Comparison of ENCODE assay signal across 25 mouse cellular contexts in the genomic region with DNA sequence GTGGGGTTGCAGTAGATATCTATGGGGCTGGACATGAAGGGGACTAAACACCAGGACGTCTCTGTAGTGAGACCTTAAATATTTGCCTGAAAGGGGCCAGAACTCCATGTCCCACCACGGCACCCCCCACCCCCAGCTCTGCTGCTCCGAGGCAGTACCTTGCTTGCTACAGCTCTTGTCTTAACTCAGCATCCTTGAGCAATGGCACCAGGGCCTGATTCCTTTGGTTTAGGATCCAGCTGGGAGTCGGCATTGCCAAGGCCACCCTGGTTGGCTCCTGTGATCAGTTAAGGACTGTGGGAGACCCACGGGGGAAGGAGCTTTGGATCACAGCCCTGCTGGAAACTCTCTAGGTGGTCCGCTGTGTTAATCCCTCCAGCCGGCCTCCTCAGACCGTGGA. TPM values are rescaled to one million over a fixed set of nuclear protein-coding genes. Genes with fewer than 3 reads are reported as not detected.
DNase-seq lines count a peak whose midpoint lies in the region; ATAC-seq lines count a peak whose summit lies in the region.
"Had no signal": no experiment of that assay in that cellular context is flagged by ENCODE, and none has a peak within 500 bp of the region (broad histone marks: within the 10 kb centered on the region; RNA-seq: fewer than 3 reads in every experiment).

No protein-coding gene starts in this region.

- 59% methylated on average over 8 of the region's 8 CpGs for WGBS in forebrain, embryonic 10.5 days
- WGBS in forebrain, embryonic 16.5 days: 43% methylated on average over 8 of the region's 8 CpGs
- 55% methylated on average over 8 of the region's 8 CpGs for WGBS in midbrain, embryonic 10.5 days
- WGBS in midbrain, embryonic 13.5 days: 52% methylated on average over 8 of the region's 8 CpGs
- WGBS in embryonic facial prominence, embryonic 10.5 days: 60% methylated on average over 8 of the region's 8 CpGs
- WGBS in limb, embryonic 12.5 days: 35% methylated on average over 8 of the region's 8 CpGs

- intact Hi-C loops in left cerebral cortex, postnatal 14 days (cut with DNase I): no loop called here

- DNase-seq in forebrain, embryonic 10.5 days (ENCODE audit: extremely low spot score, low spot score): no peak
- no peak for DNase-seq in midbrain, embryonic 10.5 days (ENCODE audit: low spot score)
- no peak for DNase-seq in embryonic facial prominence, embryonic 10.5 days (ENCODE audit: low spot score)
- DNase-seq in left cerebral cortex, postnatal 14 days (ENCODE audit: low spot score in 2 of 2): no peak
- no peak for DNase-seq in B cell, adult 2 months
- DNase-seq: adrenal gland, postnatal 36 days; cerebellum, adult 9-11 months; kidney, adult 11 months; kidney, postnatal 4 days; layer of hippocampus, adult 9-11 months; lung, adult 2 months; midbrain, embryonic 14.5 days; right cerebral cortex, postnatal 14 days had no signal

- ATAC-seq in forebrain, embryonic 16.5 days: no peak
- ATAC-seq in midbrain, embryonic 13.5 days: no peak
- ATAC-seq in limb, embryonic 12.5 days (ENCODE audit: insufficient number of reproducible peaks, insufficient read depth, low FRiP score, low TSS enrichment, low read depth): no peak
- ATAC-seq: forebrain, embryonic 13.5 days; liver, embryonic 12.5 days; Patski had no signal

- no peaks in the 10 kb centered on the region for H3K9me3 ChIP-seq in forebrain, embryonic 10.5 days
- no peaks in the 10 kb centered on the region for H3K9me3 ChIP-seq in forebrain, embryonic 16.5 days (ENCODE audit: control insufficient read depth, low read length)
- H3K9me3 ChIP-seq in midbrain, embryonic 10.5 days (replicated peaks): no peaks in the 10 kb centered on the region
- H3K9me3 ChIP-seq in midbrain, embryonic 13.5 days: no peaks in the 10 kb centered on the region
- H3K9me3 ChIP-seq in embryonic facial prominence, embryonic 10.5 days: no peaks in the 10 kb centered on the region
- H3K9me3 ChIP-seq in limb, embryonic 12.5 days: no peaks in the 10 kb centered on the region
- H3K9me3 ChIP-seq: forebrain, embryonic 13.5 days; G1E; heart, embryonic 13.5 days; liver, embryonic 12.5 days; neural tube, embryonic 12.5 days had no signal

- no peaks in the 10 kb centered on the region; the same call in 1 of the 2 replicates for H3K27me3 ChIP-seq in forebrain, embryonic 10.5 days (ENCODE audit: poor library complexity, severe bottlenecking)
- no peaks in the 10 kb centered on the region for H3K27me3 ChIP-seq in forebrain, embryonic 16.5 days (replicated peaks; ENCODE audit: control insufficient read depth, insufficient read depth, low read length)
- no peaks in the 10 kb centered on the region; the same call in 1 of the 2 replicates for H3K27me3 ChIP-seq in midbrain, embryonic 10.5 days (ENCODE audit: low read depth, poor library complexity, severe bottlenecking)
- no peaks in the 10 kb centered on the region for H3K27me3 ChIP-seq in midbrain, embryonic 13.5 days
- no peaks in the 10 kb centered on the region for H3K27me3 ChIP-seq in embryonic facial prominence, embryonic 10.5 days (replicated peaks; ENCODE audit: low read depth, poor library complexity, severe bottlenecking)
- H3K27me3 ChIP-seq in limb, embryonic 12.5 days: no peaks in the 10 kb centered on the region
- H3K27me3 ChIP-seq: CH12.LX; forebrain, embryonic 13.5 days; heart, embryonic 13.5 days; neural tube, embryonic 12.5 days; Patski had no signal

- H3K4me3 ChIP-seq in forebrain, embryonic 10.5 days: no peak overlapping the region
- H3K4me3 ChIP-seq in forebrain, embryonic 16.5 days (replicated peaks; ENCODE audit: low read length): no peak overlapping the region
- no peak overlapping the region for H3K4me3 ChIP-seq in midbrain, embryonic 10.5 days
- H3K4me3 ChIP-seq in midbrain, embryonic 13.5 days (replicated peaks): no peak overlapping the region
- H3K4me3 ChIP-seq in embryonic facial prominence, embryonic 10.5 days: no peak overlapping the region
- no peak overlapping the region for H3K4me3 ChIP-seq in limb, embryonic 12.5 days (replicated peaks)
- H3K4me3 ChIP-seq: erythroblast, embryonic 14.5 days; forebrain, embryonic 13.5 days; heart, embryonic 13.5 days; liver, embryonic 12.5 days; neural tube, embryonic 12.5 days had no signal

- H3K36me3 ChIP-seq in forebrain, embryonic 10.5 days (replicated peaks): no peaks in the 10 kb centered on the region
- no peaks in the 10 kb centered on the region for H3K36me3 ChIP-seq in forebrain, embryonic 16.5 days (ENCODE audit: control insufficient read depth, insufficient read depth)
- H3K36me3 ChIP-seq in midbrain, embryonic 10.5 days: no peaks in the 10 kb centered on the region
- no peaks in the 10 kb centered on the region for H3K36me3 ChIP-seq in midbrain, embryonic 13.5 days
- no peaks in the 10 kb centered on the region for H3K36me3 ChIP-seq in embryonic facial prominence, embryonic 10.5 days (replicated peaks)
- no peaks in the 10 kb centered on the region for H3K36me3 ChIP-seq in limb, embryonic 12.5 days
- H3K36me3 ChIP-seq: G1E; heart, embryonic 13.5 days; liver, embryonic 12.5 days; neural tube, embryonic 12.5 days had no signal

- H3K4me1 ChIP-seq in forebrain, embryonic 10.5 days: peaks cover 13% of the 10 kb centered on the region
- no peaks in the 10 kb centered on the region for H3K4me1 ChIP-seq in forebrain, embryonic 16.5 days (replicated peaks; ENCODE audit: control insufficient read depth, insufficient read depth, low read length)
- peaks cover 12% of the 10 kb centered on the region for H3K4me1 ChIP-seq in midbrain, embryonic 10.5 days
- H3K4me1 ChIP-seq in midbrain, embryonic 13.5 days (replicated peaks): peaks cover 7% of the 10 kb centered on the region; the same call in 1 of the 2 replicates
- peaks cover 35% of the 10 kb centered on the region for H3K4me1 ChIP-seq in embryonic facial prominence, embryonic 10.5 days
- peaks cover 19% of the 10 kb centered on the region for H3K4me1 ChIP-seq in limb, embryonic 12.5 days (replicated peaks)
- H3K4me1 ChIP-seq: forebrain, embryonic 13.5 days had no signal

- H3K4me2 ChIP-seq in forebrain, embryonic 16.5 days (ENCODE audit: low read length): no peak overlapping the region
- no peak overlapping the region for H3K4me2 ChIP-seq in midbrain, embryonic 13.5 days (replicated peaks)
- peak overlapping the region; percentile 19; the same call in 1 of the 2 replicates for H3K4me2 ChIP-seq in limb, embryonic 12.5 days
- H3K4me2 ChIP-seq: forebrain, embryonic 13.5 days; heart, embryonic 13.5 days; hindbrain, embryonic 14.5 days; liver, embryonic 12.5 days; neural tube, embryonic 12.5 days had no signal

- H3K9ac ChIP-seq in forebrain, embryonic 16.5 days (replicated peaks; ENCODE audit: low read depth, low read length): no peak overlapping the region
- no peak overlapping the region for H3K9ac ChIP-seq in midbrain, embryonic 13.5 days (replicated peaks)
- no peak overlapping the region; the same call in 1 of the 2 replicates for H3K9ac ChIP-seq in limb, embryonic 12.5 days (replicated peaks)
- H3K9ac ChIP-seq: forebrain, embryonic 13.5 days; heart, embryonic 13.5 days; hindbrain, embryonic 14.5 days; liver, embryonic 12.5 days; neural tube, embryonic 12.5 days had no signal

- peak overlapping the region; percentile 44 for H3K27ac ChIP-seq in forebrain, embryonic 10.5 days
- H3K27ac ChIP-seq in forebrain, embryonic 16.5 days (ENCODE audit: low read length): no peak overlapping the region
- 0 out of 2 replicates have a peak overlapping the region, but pooled peaks have one; percentile 18 for H3K27ac ChIP-seq in midbrain, embryonic 10.5 days (replicated peaks)
- H3K27ac ChIP-seq in midbrain, embryonic 13.5 days: no peak overlapping the region
- H3K27ac ChIP-seq in embryonic facial prominence, embryonic 10.5 days (replicated peaks): peak overlapping the region; percentile 37
- 0 out of 2 replicates have a peak overlapping the region, but pooled peaks have one; percentile 19 for H3K27ac ChIP-seq in limb, embryonic 12.5 days
- H3K27ac ChIP-seq: forebrain, embryonic 13.5 days; heart, embryonic 13.5 days; hindbrain, embryonic 14.5 days; liver, embryonic 12.5 days; neural tube, embryonic 12.5 days had no signal

RNA-seq across cellular contexts. Expression of a gene that starts 34.6 kb away (rescaled TPM):
- 247 and 249 TPM in 2 replicates for polyA plus RNA-seq in forebrain, embryonic 10.5 days (2016; fragmentation: Nextera tagmentation; extraction: Ambion mirVana)
- 290 and 292 TPM in 2 replicates for polyA plus RNA-seq in forebrain, embryonic 16.5 days (2015; fragmentation: Nextera tagmentation; extraction: Ambion mirVana)
- polyA plus RNA-seq in midbrain, embryonic 10.5 days (2016; fragmentation: Nextera tagmentation; extraction: Ambion mirVana): 242 and 244 TPM in 2 replicates
- 289 and 300 TPM in 2 replicates for polyA plus RNA-seq in midbrain, embryonic 13.5 days (2015; fragmentation: Nextera tagmentation; extraction: Ambion mirVana)
- polyA plus RNA-seq in embryonic facial prominence, embryonic 10.5 days (2016; fragmentation: Nextera tagmentation; extraction: Ambion mirVana): 229 and 238 TPM in 2 replicates
- polyA plus RNA-seq in limb, embryonic 12.5 days (2016; fragmentation: Nextera tagmentation; extraction: Ambion mirVana): 240 and 247 TPM in 2 replicates
- total RNA-seq in left cerebral cortex, postnatal 14 days (2021): 100 to 1,000 TPM; 118 to 127 TPM

RNA-seq across cellular contexts. Expression of a gene that starts 34.7 kb away (rescaled TPM):
- 42.5 and 44.0 TPM in 2 replicates for polyA plus RNA-seq in forebrain, embryonic 10.5 days (2016; fragmentation: Nextera tagmentation; extraction: Ambion mirVana)
- 50.2 and 55.1 TPM in 2 replicates for polyA plus RNA-seq in forebrain, embryonic 16.5 days (2015; fragmentation: Nextera tagmentation; extraction: Ambion mirVana)
- 36.7 and 41.5 TPM in 2 replicates for polyA plus RNA-seq in midbrain, embryonic 10.5 days (2016; fragmentation: Nextera tagmentation; extraction: Ambion mirVana)
- 38.2 and 43.7 TPM in 2 replicates for polyA plus RNA-seq in midbrain, embryonic 13.5 days (2015; fragmentation: Nextera tagmentation; extraction: Ambion mirVana)
- polyA plus RNA-seq in embryonic facial prominence, embryonic 10.5 days (2016; fragmentation: Nextera tagmentation; extraction: Ambion mirVana): 37.3 and 39.9 TPM in 2 replicates
- polyA plus RNA-seq in limb, embryonic 12.5 days (2016; fragmentation: Nextera tagmentation; extraction: Ambion mirVana): 37.6 and 42.5 TPM in 2 replicates
- total RNA-seq in left cerebral cortex, postnatal 14 days (2021): 10 to 100 TPM; 50.3 to 51.0 TPM

Comparison
In these comparisons a context has a peak if more than half of its experiments do, and no peak if none do; other contexts are left out.
1. H3K27ac ChIP-seq: peak in forebrain, embryonic 10.5 days (single experiment), midbrain, embryonic 10.5 days (single experiment), embryonic facial prominence, embryonic 10.5 days (single experiment) and limb, embryonic 12.5 days (single experiment); none in forebrain, embryonic 16.5 days (single experiment) and midbrain, embryonic 13.5 days (single experiment).